Mouse (Mus musculus) right cerebral cortex, adult 18-20 months (tissue): Measurements from ENCODE around the gene Slc25a22.

Source experiments
- DNase-seq: peaks from one replicate; pipeline ENCODE4 v3.0.0; 2022; ENCODE audit warnings: mixed read lengths

The Slc25a22 gene

GRCm38 (mm10) chr7:141437178-141438120 is at the start of gene Slc25a22:
Gene Slc25a22 (minus strand): TSS chr7:141437892.
- peak; percentile 86 for DNase-seq

- DNase-seq, result no peak
Observed at GRCm38 (mm10) chr7:141487141-141487540, 49.4 kb upstream of the Slc25a22 start.

- no peak for DNase-seq
Observed at GRCm38 (mm10) chr7:141486239-141486638, 48.5 kb upstream of the Slc25a22 start.

- no peak for DNase-seq
Observed at GRCm38 (mm10) chr7:141485606-141486005, 47.9 kb upstream of the Slc25a22 start.

- no peak for DNase-seq
Observed at GRCm38 (mm10) chr7:141485186-141485585, 47.5 kb upstream of the Slc25a22 start.

GRCm38 (mm10) chr7:141484186-141485120 is 46.8 kb upstream of the Slc25a22 start:
- DNase-seq, result no peak

GRCm38 (mm10) chr7:141483114-141483653 is 45.5 kb upstream of the Slc25a22 start:
- no peak for DNase-seq

- DNase-seq, result no peak
Observed at GRCm38 (mm10) chr7:141482531-141483024, 44.9 kb upstream of the Slc25a22 start.

- DNase-seq, result peak; percentile 56
Observed at GRCm38 (mm10) chr7:141481498-141482401, 44.1 kb upstream of the Slc25a22 start.

- peak; percentile 75 for DNase-seq
Observed at GRCm38 (mm10) chr7:141480842-141481497, 43.3 kb upstream of the Slc25a22 start.

- no peak for DNase-seq
Observed at GRCm38 (mm10) chr7:141478270-141478748, 40.6 kb upstream of the Slc25a22 start.

- no peak for DNase-seq
Observed at GRCm38 (mm10) chr7:141477578-141478269, 40.0 kb upstream of the Slc25a22 start.

- DNase-seq, result no peak
Observed at GRCm38 (mm10) chr7:141476981-141477370, 39.3 kb upstream of the Slc25a22 start.

GRCm38 (mm10) chr7:141476226-141476980 is 38.7 kb upstream of the Slc25a22 start:
- DNase-seq, result peak; percentile 52

GRCm38 (mm10) chr7:141475805-141476158 is 38.1 kb upstream of the Slc25a22 start:
- no peak for DNase-seq

GRCm38 (mm10) chr7:141475011-141475804 is 37.5 kb upstream of the Slc25a22 start, which contains the start of the genes Polr2l and Tspan4:
Gene Polr2l (minus strand): TSS chr7:141475132.
Gene Tspan4 (plus strand): TSS chr7:141475240.
- DNase-seq, result peak; percentile 84

GRCm38 (mm10) chr7:141474160-141474559 is 36.5 kb upstream of the Slc25a22 start:
- no peak for DNase-seq

GRCm38 (mm10) chr7:141472763-141473162 is 35.1 kb upstream of the Slc25a22 start:
- no peak for DNase-seq

GRCm38 (mm10) chr7:141472226-141472625 is 34.5 kb upstream of the Slc25a22 start:
- DNase-seq, result no peak
